Mouse (Mus musculus): Measurements from ENCODE around the gene Grm3.

Grm3 gene

DNA sequence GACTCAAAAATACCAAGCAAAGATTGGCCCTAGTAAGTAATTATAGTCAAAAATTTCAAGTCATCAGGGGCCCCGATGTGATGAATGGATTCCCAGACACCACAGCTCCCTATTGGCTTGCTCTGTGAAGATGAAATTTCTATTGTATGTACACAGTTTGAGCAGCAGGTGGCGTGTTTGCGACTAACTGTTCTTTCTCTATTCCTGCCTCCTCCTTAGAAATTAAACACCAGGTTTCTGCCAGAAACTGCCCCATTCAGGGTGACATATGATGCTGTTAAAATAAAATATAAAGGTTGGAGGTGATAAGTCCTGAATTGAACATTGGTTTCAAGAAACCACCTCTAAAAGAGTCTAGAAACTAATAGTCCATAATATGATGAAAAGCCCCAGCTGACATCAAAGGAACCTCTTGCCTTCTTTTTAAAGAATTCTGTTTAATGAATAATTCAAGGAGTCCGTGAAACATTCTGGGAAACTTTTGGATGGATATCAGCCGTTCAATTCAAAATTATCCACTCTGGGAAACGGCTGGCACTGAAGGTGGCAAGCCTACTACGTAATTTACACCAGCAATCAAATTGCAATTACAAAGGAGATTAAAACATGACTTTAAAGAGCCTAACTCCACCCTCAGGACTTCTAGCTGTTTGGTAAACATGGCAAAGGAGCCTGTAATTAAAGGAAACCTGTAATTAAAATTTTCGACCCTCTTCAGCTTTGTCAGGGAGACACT, 184.0 kb downstream of the Grm3 start:
- DNase-seq (ENCODE audit: low read depth, low spot score) = no peak
- Histone ChIP-seq H3K27me3 (ENCODE audit: control insufficient read depth, insufficient read depth, low read length, poor library complexity, severe bottlenecking) (no peaks in the 10 kb centered on the region), H3K36me3 (ENCODE audit: control insufficient read depth, insufficient read depth, low read length, poor library complexity, severe bottlenecking) (no peaks in the 10 kb centered on the region)

DNA sequence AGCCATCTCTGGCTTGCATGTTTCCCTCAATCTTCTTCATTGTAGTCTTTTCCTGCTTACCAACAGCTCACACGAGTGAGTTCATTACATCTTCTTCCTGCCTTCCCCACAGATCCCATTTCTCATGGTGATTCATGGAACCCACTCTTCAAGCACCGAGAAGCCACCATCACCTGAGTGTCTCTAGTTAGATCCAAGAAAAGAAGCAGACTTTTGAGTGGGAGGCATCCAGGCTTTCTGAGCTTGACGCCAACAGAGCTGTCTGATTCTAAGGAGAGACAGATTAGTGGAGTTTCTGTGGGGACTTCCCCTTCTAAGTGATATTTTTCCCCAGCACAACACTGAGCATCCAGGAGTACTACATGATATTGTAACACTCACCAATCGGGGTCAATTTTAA, 199.5 kb downstream of the Grm3 start:
- no peaks in the 10 kb centered on the region for H3K27me3 ChIP-seq (ENCODE audit: control insufficient read depth, insufficient read depth, low read length, poor library complexity, severe bottlenecking)
- DNase-seq (ENCODE audit: low read depth, low spot score) = no peak
- no peaks in the 10 kb centered on the region for H3K36me3 ChIP-seq (ENCODE audit: control insufficient read depth, insufficient read depth, low read length, poor library complexity, severe bottlenecking)

DNA sequence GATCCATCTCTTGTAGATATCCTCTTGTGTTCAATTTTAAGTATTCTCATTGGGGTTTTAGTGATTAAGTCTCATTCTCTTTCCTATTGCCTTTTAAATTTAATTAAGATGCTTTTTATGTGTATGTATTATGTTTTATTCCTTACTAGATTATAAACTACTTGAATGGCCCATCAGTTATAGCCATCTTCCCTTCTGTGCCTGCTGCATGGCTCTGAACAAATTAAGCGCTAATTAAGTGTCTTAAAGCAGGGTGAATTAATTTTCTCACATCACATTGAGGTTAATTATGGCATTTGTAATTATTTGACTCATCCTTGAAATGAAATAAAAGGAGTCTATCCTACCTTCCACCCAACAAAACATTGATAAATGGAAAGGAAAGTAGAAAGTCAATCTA, 213.9 kb downstream of the Grm3 start:
- H3K36me3 ChIP-seq (ENCODE audit: control insufficient read depth, insufficient read depth, low read length, poor library complexity, severe bottlenecking) = no peaks in the 10 kb centered on the region
- DNase-seq (ENCODE audit: low read depth, low spot score) = no peak
- no peaks in the 10 kb centered on the region for H3K27me3 ChIP-seq (ENCODE audit: control insufficient read depth, insufficient read depth, low read length, poor library complexity, severe bottlenecking)

DNA sequence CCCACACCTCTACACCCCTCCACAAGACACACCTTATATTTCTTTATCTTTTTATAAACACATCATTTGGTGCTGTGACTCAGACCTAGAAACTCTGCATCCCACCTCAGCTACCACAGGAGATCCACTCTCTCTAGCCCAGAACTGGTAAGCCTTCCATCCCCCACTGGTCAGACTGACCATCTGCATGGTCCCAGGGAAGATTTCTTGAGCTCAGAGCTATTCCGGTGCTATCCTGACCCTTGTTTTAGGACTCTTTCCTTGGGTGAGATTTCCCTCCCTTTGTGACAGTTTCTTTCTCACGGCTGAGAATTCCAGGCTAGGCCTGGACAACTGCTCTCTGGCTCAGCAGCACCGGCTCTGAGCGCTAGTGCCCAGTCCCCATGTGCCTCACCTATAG, 227.7 kb downstream of the Grm3 start:
- no peak for DNase-seq (ENCODE audit: low read depth, low spot score)
- Histone ChIP-seq H3K27me3 (ENCODE audit: control insufficient read depth, insufficient read depth, low read length, poor library complexity, severe bottlenecking) (no peaks in the 10 kb centered on the region), H3K36me3 (ENCODE audit: control insufficient read depth, insufficient read depth, low read length, poor library complexity, severe bottlenecking) (no peaks in the 10 kb centered on the region)

DNA sequence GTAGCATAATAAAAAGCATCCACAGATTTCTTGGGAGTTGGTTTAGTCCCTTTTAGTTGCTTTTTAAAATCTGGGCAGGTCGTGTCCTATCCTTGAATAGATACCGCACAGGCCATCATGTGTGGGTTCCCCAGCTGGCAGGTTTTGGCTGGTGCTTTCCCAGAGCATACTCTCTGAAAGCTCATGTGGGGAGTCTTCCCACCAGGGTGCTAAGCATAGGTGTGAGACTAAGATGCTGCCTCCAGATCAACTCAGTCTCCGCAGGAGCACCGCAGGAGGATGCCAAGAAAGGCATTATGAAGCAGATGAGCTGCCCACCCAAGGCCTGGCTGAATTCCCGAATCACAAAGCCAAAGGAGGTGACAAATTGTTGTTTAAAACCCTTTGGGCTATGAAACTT, 229.5 kb downstream of the Grm3 start:
- H3K36me3 ChIP-seq (ENCODE audit: control insufficient read depth, insufficient read depth, low read length, poor library complexity, severe bottlenecking) = no peaks in the 10 kb centered on the region
- no peaks in the 10 kb centered on the region for H3K27me3 ChIP-seq (ENCODE audit: control insufficient read depth, insufficient read depth, low read length, poor library complexity, severe bottlenecking)
- no peak for DNase-seq (ENCODE audit: low read depth, low spot score)

DNA sequence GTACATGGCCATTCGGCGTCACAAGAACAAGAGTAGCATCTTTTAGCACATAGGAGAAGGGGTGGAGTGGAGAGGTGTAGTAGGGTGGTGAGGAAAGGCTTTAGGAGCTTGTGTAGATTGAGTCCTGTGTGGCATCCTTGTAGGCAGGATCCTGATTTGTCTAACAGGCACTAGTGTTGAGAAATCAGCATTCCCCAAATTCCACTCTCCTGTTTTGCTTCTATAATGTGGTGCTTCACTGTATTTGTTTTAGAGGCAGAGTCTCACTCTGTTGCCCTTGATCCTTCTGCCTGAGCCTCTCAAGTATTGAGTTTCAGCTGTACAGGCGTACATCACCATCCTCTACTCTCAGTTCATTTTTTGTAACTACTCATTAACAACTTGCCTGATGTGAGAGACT, 247.4 kb downstream of the Grm3 start:
- Histone ChIP-seq H3K27me3 (ENCODE audit: control insufficient read depth, insufficient read depth, low read length, poor library complexity, severe bottlenecking) (no peaks in the 10 kb centered on the region), H3K36me3 (ENCODE audit: control insufficient read depth, insufficient read depth, low read length, poor library complexity, severe bottlenecking) (no peaks in the 10 kb centered on the region)
- DNase-seq (ENCODE audit: low read depth, low spot score) = no peak

DNA sequence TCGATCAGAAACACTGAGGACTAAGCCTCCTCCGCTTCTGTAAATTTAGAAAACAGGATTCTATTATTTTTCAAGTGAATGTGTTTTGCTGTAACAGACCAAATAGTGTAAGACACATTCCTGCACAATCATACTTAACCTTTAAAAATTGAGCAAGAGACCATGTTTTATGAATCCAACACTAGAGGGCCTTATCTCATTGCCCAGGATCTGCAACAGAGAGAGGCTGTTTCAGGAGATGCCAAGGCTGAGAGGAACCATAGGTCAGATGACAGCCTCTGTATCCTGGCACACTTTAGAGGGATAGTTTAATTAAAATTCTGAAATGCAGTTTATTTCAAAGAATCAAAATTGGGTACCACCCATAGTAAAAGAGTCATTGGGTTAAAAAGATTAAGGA, 271.7 kb downstream of the Grm3 start:
- Histone ChIP-seq H3K27me3 (ENCODE audit: control insufficient read depth, insufficient read depth, low read length, poor library complexity, severe bottlenecking) (no peaks in the 10 kb centered on the region), H3K36me3 (ENCODE audit: control insufficient read depth, insufficient read depth, low read length, poor library complexity, severe bottlenecking) (no peaks in the 10 kb centered on the region)
- DNase-seq (ENCODE audit: low read depth, low spot score) = no peak

DNA sequence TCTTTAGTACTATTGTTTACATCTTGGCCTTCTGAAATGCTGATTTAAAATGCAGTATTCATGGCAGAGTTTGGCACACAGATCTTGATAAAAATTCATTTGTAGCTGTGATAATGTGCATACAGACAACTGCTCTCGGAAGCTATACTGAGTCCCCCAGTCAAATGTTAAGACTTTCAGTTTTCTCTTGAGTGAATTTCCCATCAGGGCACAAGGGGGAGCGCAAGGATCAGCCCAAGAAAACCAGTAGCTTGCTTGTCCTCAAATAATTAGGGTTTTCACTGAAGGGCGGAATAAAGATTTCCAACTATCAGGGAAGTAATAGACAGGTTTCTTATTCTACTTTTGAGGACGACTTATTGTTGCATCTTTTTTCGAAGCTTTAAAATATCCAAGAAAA, 275.4 kb downstream of the Grm3 start:
- Histone ChIP-seq H3K27me3 (ENCODE audit: control insufficient read depth, insufficient read depth, low read length, poor library complexity, severe bottlenecking) (no peaks in the 10 kb centered on the region), H3K36me3 (ENCODE audit: control insufficient read depth, insufficient read depth, low read length, poor library complexity, severe bottlenecking) (no peaks in the 10 kb centered on the region)
- DNase-seq (ENCODE audit: low read depth, low spot score) = no peak

DNA sequence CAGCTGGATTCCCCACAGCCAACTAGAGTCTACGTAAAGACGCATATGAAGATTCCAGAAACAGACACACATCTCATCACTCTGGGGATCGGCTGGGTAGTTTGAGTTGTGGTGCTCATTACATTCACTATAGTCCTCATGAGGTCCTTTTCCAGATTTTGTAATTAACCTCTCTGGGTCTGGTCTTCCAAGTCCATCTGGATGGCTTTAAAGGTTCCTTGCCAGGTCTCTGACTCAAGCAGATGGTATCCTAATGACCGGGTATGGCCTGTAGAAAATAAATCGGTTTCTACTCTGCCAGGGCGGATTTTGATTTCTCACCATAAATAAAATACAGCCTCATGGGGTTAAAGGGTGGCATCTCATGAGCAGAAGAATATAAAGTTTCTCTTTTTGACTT, 276.0 kb downstream of the Grm3 start:
- H3K36me3 ChIP-seq (ENCODE audit: control insufficient read depth, insufficient read depth, low read length, poor library complexity, severe bottlenecking) = no peaks in the 10 kb centered on the region
- no peak for DNase-seq (ENCODE audit: low read depth, low spot score)

DNA sequence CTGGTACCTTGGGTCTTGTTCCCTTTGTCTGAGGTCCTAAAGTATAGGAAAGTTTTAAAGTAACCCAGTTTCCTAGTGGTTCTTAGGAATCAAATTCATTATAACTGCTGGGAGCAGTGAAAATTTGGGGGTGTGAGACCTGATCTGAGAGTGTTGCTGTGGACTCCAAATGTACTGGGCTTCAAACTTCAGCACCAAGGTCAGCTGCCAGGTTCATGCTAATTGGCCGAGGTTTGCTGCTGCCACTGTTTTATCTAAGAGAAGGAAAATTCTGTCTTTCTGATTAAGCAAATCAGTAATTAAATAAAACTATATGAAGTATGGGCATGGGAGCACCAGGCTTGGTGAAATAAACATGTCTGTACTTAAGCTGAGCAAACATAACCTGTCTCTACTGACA, 278.8 kb downstream of the Grm3 start:
- Histone ChIP-seq H3K27me3 (ENCODE audit: control insufficient read depth, insufficient read depth, low read length, poor library complexity, severe bottlenecking) (no peaks in the 10 kb centered on the region), H3K36me3 (ENCODE audit: control insufficient read depth, insufficient read depth, low read length, poor library complexity, severe bottlenecking) (no peaks in the 10 kb centered on the region)
- DNase-seq (ENCODE audit: low read depth, low spot score) = peak; percentile 4

More for the DNA sequence above, 276.0 kb downstream of the Grm3 start:
- H3K27me3 ChIP-seq (ENCODE audit: control insufficient read depth, insufficient read depth, low read length, poor library complexity, severe bottlenecking) = no peaks in the 10 kb centered on the region
